Mouse (Mus musculus): Measurements from ENCODE around the gene Uqcc1. TPM values are rescaled to one million over a fixed set of nuclear protein-coding genes. Genes with fewer than 3 reads are reported as not detected.

Uqcc1 gene
- polyA plus RNA-seq (2014; fragmentation: Illumina TruSeq; extraction: RNeasy Lipid Tissue Mini Kit (QIAGEN cat#74804); ENCODE audit: low read depth, low replicate concordance) = 50.0 TPM

GRCm38 (mm10) chr2:155929531-155930442, at the start of gene Uqcc1:
TSS of gene Uqcc1 (minus strand) at chr2:155930310.

GRCm38 (mm10) chr2:155956134-155957059, 26.3 kb upstream of the Uqcc1 start, which contains the start of gene Cep250:
TSS of gene Cep250 (plus strand) at chr2:155956458.

DNA sequence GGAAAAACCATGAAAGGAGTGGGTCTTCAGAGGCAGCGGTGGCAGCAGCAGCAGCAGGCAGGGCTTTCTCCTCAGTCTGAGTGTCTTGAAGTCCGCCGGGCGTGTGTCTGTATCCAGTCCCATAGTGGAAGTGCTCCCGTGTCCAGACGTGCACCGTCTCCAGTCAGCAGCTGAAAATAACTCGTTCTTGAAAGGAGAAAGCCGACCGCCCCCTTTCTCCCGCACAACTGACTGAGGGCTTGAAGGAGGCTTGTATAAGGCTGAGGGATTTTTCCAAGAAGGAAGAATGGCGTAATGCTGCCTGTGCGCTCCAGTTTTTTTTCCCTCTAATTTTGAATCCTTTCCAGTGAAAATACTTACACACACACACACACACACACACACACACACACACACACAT, 15.0 kb upstream of the Uqcc1 start, which contains the start of gene Gdf5:
Gene Gdf5, minus strand, starts transcription at position 244 of the 400 bp plus-strand sequence.

DNA sequence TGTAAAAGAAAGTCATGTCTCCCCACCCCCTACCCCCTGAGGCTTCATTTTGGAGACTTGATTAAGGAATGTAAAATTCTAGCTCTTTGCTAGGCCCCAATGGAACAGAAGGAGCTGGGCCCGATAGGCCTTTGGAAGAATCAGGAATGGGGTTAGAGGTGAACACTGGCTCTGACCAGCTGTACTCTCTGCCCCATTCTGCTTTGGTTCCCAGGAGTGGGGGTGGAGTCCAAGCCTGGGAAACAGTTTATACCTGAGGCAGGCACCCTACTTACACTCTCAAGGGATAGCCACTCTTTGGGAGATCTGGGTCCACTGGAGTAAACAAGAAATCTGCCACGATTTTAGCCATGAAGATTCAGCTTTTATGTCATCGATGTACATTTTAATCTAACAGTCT, 10.6 kb upstream of the Uqcc1 start, which contains the start of gene Gm15557:
Gene Gm15557, plus strand, starts transcription at position 48 of the 400 bp plus-strand sequence.

GRCm38 (mm10) chr2:155834732-155835131, 95.4 kb downstream of the Uqcc1 start, which contains the start of gene Fam83c:
TSS of gene Fam83c (minus strand) at chr2:155834854.

DNA sequence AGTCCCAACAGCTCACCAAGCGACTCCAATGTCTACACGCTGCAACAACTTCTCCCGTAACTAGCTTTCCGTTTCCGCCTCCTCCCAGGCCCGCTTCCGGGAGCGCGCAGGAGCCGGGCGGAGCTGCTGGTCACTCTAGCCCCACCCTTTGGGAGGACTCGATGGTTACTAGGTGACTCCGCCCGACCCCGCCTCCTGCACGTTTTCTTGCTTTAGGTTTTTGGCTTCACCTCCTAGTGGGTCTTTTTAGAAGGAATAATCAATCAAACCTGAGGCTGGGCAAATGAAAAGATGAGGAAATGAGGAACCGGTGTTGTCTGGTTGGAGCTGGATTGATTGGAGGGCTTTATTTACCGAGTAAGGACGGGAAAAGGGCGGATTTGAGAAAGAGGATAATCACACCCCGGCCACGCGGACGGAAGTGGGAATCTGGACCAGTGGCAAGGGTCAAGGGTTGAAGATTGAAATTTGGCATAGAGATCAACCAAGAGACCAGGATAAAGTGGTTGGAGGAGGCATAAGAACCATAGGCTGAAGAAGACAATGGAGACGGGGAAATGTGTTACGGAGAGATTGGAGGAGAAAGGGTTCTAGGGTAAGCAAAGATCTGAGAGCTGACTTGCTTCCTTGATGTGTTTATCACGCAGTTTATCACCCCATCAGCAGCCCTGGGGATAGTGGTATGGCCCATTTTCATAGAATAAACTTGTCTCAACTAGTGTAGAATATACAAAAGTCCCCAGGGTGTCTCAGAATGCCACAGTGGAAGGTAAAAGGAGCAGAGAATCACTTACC, 103.3 kb downstream of the Uqcc1 start, which contains the start of gene Eif6:
Gene Eif6, minus strand, starts transcription at position 296 of the 795 bp plus-strand sequence.

GRCm38 (mm10) chr2:155819392-155819448, 110.9 kb downstream of the Uqcc1 start, which contains the start of gene BC029722:
TSS of gene BC029722 (minus strand) at chr2:155819426.

Other genes with a start within 250 kb of the Uqcc1 start
- gene Trpc4ap, start 237.9 kb downstream of the Uqcc1 start, polyA plus RNA-seq (2014; fragmentation: Illumina TruSeq; extraction: RNeasy Lipid Tissue Mini Kit (QIAGEN cat#74804); ENCODE audit: low read depth, low replicate concordance) = 91.8 TPM
- 51.9 TPM for gene Edem2, start 200.8 kb downstream of the Uqcc1 start, polyA plus RNA-seq (2014; fragmentation: Illumina TruSeq; extraction: RNeasy Lipid Tissue Mini Kit (QIAGEN cat#74804); ENCODE audit: low read depth, low replicate concordance)
- gene Gm17581, start 194.4 kb downstream of the Uqcc1 start, polyA plus RNA-seq (2014; fragmentation: Illumina TruSeq; extraction: RNeasy Lipid Tissue Mini Kit (QIAGEN cat#74804); ENCODE audit: low read depth, low replicate concordance) = not detected
- gene Procr, start 179.2 kb downstream of the Uqcc1 start, polyA plus RNA-seq (2014; fragmentation: Illumina TruSeq; extraction: RNeasy Lipid Tissue Mini Kit (QIAGEN cat#74804); ENCODE audit: low read depth, low replicate concordance) = 10.4 TPM
- gene Mmp24, start 155.0 kb downstream of the Uqcc1 start, polyA plus RNA-seq (2014; fragmentation: Illumina TruSeq; extraction: RNeasy Lipid Tissue Mini Kit (QIAGEN cat#74804); ENCODE audit: low read depth, low replicate concordance) = 0.06 TPM
- 52.0 TPM for gene BC029722, start 110.9 kb downstream of the Uqcc1 start, polyA plus RNA-seq (2014; fragmentation: Illumina TruSeq; extraction: RNeasy Lipid Tissue Mini Kit (QIAGEN cat#74804); ENCODE audit: low read depth, low replicate concordance)
- gene Eif6, start 103.4 kb downstream of the Uqcc1 start, polyA plus RNA-seq (2014; fragmentation: Illumina TruSeq; extraction: RNeasy Lipid Tissue Mini Kit (QIAGEN cat#74804); ENCODE audit: low read depth, low replicate concordance) = 57.7 TPM
- not detected for gene Fam83c, start 95.5 kb downstream of the Uqcc1 start, polyA plus RNA-seq (2014; fragmentation: Illumina TruSeq; extraction: RNeasy Lipid Tissue Mini Kit (QIAGEN cat#74804); ENCODE audit: low read depth, low replicate concordance)
- not detected for gene Gm15557, start 10.4 kb upstream of the Uqcc1 start, polyA plus RNA-seq (2014; fragmentation: Illumina TruSeq; extraction: RNeasy Lipid Tissue Mini Kit (QIAGEN cat#74804); ENCODE audit: low read depth, low replicate concordance)
- 0.42 TPM for gene Gdf5, start 15.1 kb upstream of the Uqcc1 start, polyA plus RNA-seq (2014; fragmentation: Illumina TruSeq; extraction: RNeasy Lipid Tissue Mini Kit (QIAGEN cat#74804); ENCODE audit: low read depth, low replicate concordance)
- gene Cep250, start 26.1 kb upstream of the Uqcc1 start, polyA plus RNA-seq (2014; fragmentation: Illumina TruSeq; extraction: RNeasy Lipid Tissue Mini Kit (QIAGEN cat#74804); ENCODE audit: low read depth, low replicate concordance) = 26.5 TPM
- 3.1 TPM for gene 6430550D23Rik, start 77.7 kb upstream of the Uqcc1 start, polyA plus RNA-seq (2014; fragmentation: Illumina TruSeq; extraction: RNeasy Lipid Tissue Mini Kit (QIAGEN cat#74804); ENCODE audit: low read depth, low replicate concordance)
- 199 TPM for gene Ergic3, start 77.7 kb upstream of the Uqcc1 start, polyA plus RNA-seq (2014; fragmentation: Illumina TruSeq; extraction: RNeasy Lipid Tissue Mini Kit (QIAGEN cat#74804); ENCODE audit: low read depth, low replicate concordance)
- gene Fer1l4, start 122.6 kb upstream of the Uqcc1 start, polyA plus RNA-seq (2014; fragmentation: Illumina TruSeq; extraction: RNeasy Lipid Tissue Mini Kit (QIAGEN cat#74804); ENCODE audit: low read depth, low replicate concordance) = 5.1 TPM
- 7.4 TPM for gene Spag4, start 134.9 kb upstream of the Uqcc1 start, polyA plus RNA-seq (2014; fragmentation: Illumina TruSeq; extraction: RNeasy Lipid Tissue Mini Kit (QIAGEN cat#74804); ENCODE audit: low read depth, low replicate concordance)
- gene Cpne1, start 181.7 kb upstream of the Uqcc1 start, polyA plus RNA-seq (2014; fragmentation: Illumina TruSeq; extraction: RNeasy Lipid Tissue Mini Kit (QIAGEN cat#74804); ENCODE audit: low read depth, low replicate concordance) = 29.0 TPM
- gene Rbm12, start 181.7 kb upstream of the Uqcc1 start, polyA plus RNA-seq (2014; fragmentation: Illumina TruSeq; extraction: RNeasy Lipid Tissue Mini Kit (QIAGEN cat#74804); ENCODE audit: low read depth, low replicate concordance) = 9.8 TPM
- gene Gm28036, start 196.8 kb upstream of the Uqcc1 start, polyA plus RNA-seq (2014; fragmentation: Illumina TruSeq; extraction: RNeasy Lipid Tissue Mini Kit (QIAGEN cat#74804); ENCODE audit: low read depth, low replicate concordance) = 12.3 TPM
- gene Romo1, start 213.7 kb upstream of the Uqcc1 start, polyA plus RNA-seq (2014; fragmentation: Illumina TruSeq; extraction: RNeasy Lipid Tissue Mini Kit (QIAGEN cat#74804); ENCODE audit: low read depth, low replicate concordance) = 219 TPM
- 44.4 TPM for gene Nfs1, start 213.9 kb upstream of the Uqcc1 start, polyA plus RNA-seq (2014; fragmentation: Illumina TruSeq; extraction: RNeasy Lipid Tissue Mini Kit (QIAGEN cat#74804); ENCODE audit: low read depth, low replicate concordance)
- 182 TPM for gene Rbm39, start 249.9 kb upstream of the Uqcc1 start, polyA plus RNA-seq (2014; fragmentation: Illumina TruSeq; extraction: RNeasy Lipid Tissue Mini Kit (QIAGEN cat#74804); ENCODE audit: low read depth, low replicate concordance)

All from adipose tissue, adult 10 weeks (tissue).